Mouse (Mus musculus) lung, postnatal 0 days (tissue): ENCODE measurements around the gene Cep295nl. TPM values are rescaled to one million over a fixed set of nuclear protein-coding genes. Genes with fewer than 3 reads are reported as not detected.
"Not testable (repeated sequence)": the region's sequence is repeated elsewhere in the genome, so short reads cannot be mapped to it uniquely, and the experiment has no call there.

ENCODE experiments used
- ATAC-seq: fragments of 200-750 bp; cut with Nextera tagmentation; 2 replicates; pipeline ENCODE4 v1.8.0; 2017; ENCODE audit warnings: moderate library complexity
- DNase-seq: peaks from one replicate; pipeline ENCODE4 v3.0.0-alpha.2; 2016; ENCODE audit warnings: low spot score
- H3K27ac ChIP-seq: fragments of 300-500 bp; sonication (generic); 2 replicates; pipeline ENCODE4 v1.5.1; 2014; ENCODE audit warnings: antibody characterized with exemption, mild to moderate bottlenecking, low read length, mixed read lengths
- H3K27me3 ChIP-seq: fragments of 300-500 bp; sonication (generic); replicated peaks from 2 replicates; pipeline ENCODE4 v1.6.1; 2014; ENCODE audit warnings: low read length, mixed read lengths; ENCODE audit not compliant: insufficient read depth
- H3K36me3 ChIP-seq: fragments of 300-500 bp; sonication (generic); 2 replicates; pipeline ENCODE4 v1.6.1; 2014; ENCODE audit warnings: low read length, mixed read lengths; ENCODE audit not compliant: insufficient read depth
- H3K4me1 ChIP-seq: fragments of 300-500 bp; sonication (generic); 2 replicates; pipeline ENCODE4 v1.6.1; 2014; ENCODE audit warnings: antibody characterized with exemption, low read depth, low read length, mixed read lengths; ENCODE audit not compliant: insufficient read depth
- H3K4me2 ChIP-seq: fragments of 300-500 bp; sonication (generic); replicated peaks from 2 replicates; pipeline ENCODE4 v1.6.1; 2014; ENCODE audit warnings: low read depth, mild to moderate bottlenecking, low read length, moderate library complexity, mixed read lengths
- H3K4me3 ChIP-seq: fragments of 300-500 bp; sonication (generic); 2 replicates; pipeline ENCODE4 v1.5.1; 2014; ENCODE audit warnings: low read depth, low read length
- H3K9ac ChIP-seq: fragments of 300-500 bp; sonication (generic); replicated peaks from 2 replicates; pipeline ENCODE4 v1.6.1; 2014; ENCODE audit warnings: low read depth, mild to moderate bottlenecking
- H3K9me3 ChIP-seq: fragments of 300-500 bp; sonication (generic); 2 replicates; pipeline ENCODE4 v1.6.1; 2016; ENCODE audit warnings: low read length, mixed read lengths
- CTCF ChIP-seq: IDR thresholded peaks from 2 replicates; pipeline ENCODE4 v1.5.1; 2016; ENCODE audit warnings: antibody characterized with exemption, mild to moderate bottlenecking
- EP300 ChIP-seq: IDR thresholded peaks from 2 replicates; pipeline ENCODE4 v1.6.1; 2016; ENCODE audit warnings: antibody characterized with exemption, mild to moderate bottlenecking, control low read depth
- WGBS: fragments of 180-500 bp; shearing (Covaris S2); extraction: QIAGEN DNeasy Blood & Tissue Kit; methylation state at CpG from one replicate; pipeline ENCODE4 v1.1.7; 2014; 5-methylcytosine and 5-hydroxymethylcytosine counted together
- polyA plus RNA-seq: library from polyadenylated mRNA; unstranded; fragments of >200 nt; fragmentation: Nextera tagmentation; extraction: Ambion mirVana; gene quantifications from 2 replicates; pipeline ENCODE4 v1.2.1, GENCODE M21; 2015

Gene Cep295nl
- polyA plus RNA-seq = 0.44 and 0.88 TPM in 2 replicates

- H3K27ac ChIP-seq = no peak within 1 kb of the TSS
- H3K9ac ChIP-seq = no peak within 1 kb of the TSS
- TF ChIP-seq CTCF (no peak), EP300 (no peak)
- no peaks in the 10 kb centered on the region for H3K27me3 ChIP-seq
- H3K36me3 ChIP-seq = no peaks in the 10 kb centered on the region
- no peak within 1 kb of the TSS for H3K4me2 ChIP-seq
- DNase-seq = peak; percentile 33
- H3K4me3 ChIP-seq = no peak within 1 kb of the TSS
- ATAC-seq = no peak; the same call in 1 of the 2 replicates
- no peaks in the 10 kb centered on the region for H3K9me3 ChIP-seq
- WGBS = 20% methylated on average over 7 of the region's 7 CpGs
- no peaks in the 10 kb centered on the region for H3K4me1 ChIP-seq
Measured at GRCm38 (mm10) chr11:118342400-118342981, at the start of gene Cep295nl. Cep295nl (minus strand) TSS chr11:118342500.

GRCm38 (mm10) chr11:118387816-118388215 is 45.5 kb upstream of the Cep295nl start:
- not testable (repeated sequence) for H3K9ac ChIP-seq, H3K36me3 ChIP-seq, H3K4me2 ChIP-seq, ATAC-seq, H3K4me1 ChIP-seq, H3K27ac ChIP-seq, H3K4me3 ChIP-seq, H3K9me3 ChIP-seq, H3K27me3 ChIP-seq, DNase-seq
- WGBS = 89% methylated on average over 13 of the region's 13 CpGs

- H3K4me1 ChIP-seq = no peaks in the 10 kb centered on the region
- DNase-seq = peak; percentile 92
- H3K27me3 ChIP-seq = no peaks in the 10 kb centered on the region
- no peaks in the 10 kb centered on the region for H3K9me3 ChIP-seq
- WGBS = 41% methylated on average over 11 of the region's 11 CpGs
- no peak for TF ChIP-seq EP300
- TF ChIP-seq CTCF = peak; percentile 92
- H3K4me2 ChIP-seq = no peak overlapping the region
- H3K9ac ChIP-seq = no peak overlapping the region
- no peaks in the 10 kb centered on the region for H3K36me3 ChIP-seq
- H3K4me3 ChIP-seq = no peak overlapping the region
- H3K27ac ChIP-seq = no peak overlapping the region
- peak; percentile 88 for ATAC-seq
Measured at GRCm38 (mm10) chr11:118379251-118380009, 37.1 kb upstream of the Cep295nl start.

GRCm38 (mm10) chr11:118378656-118379055 is 36.4 kb upstream of the Cep295nl start:
- Histone ChIP-seq H3K4me1 (no peaks in the 10 kb centered on the region), H3K9ac (no peak overlapping the region), H3K9me3 (no peaks in the 10 kb centered on the region), H3K4me2 (no peak overlapping the region), H3K36me3 (no peaks in the 10 kb centered on the region), H3K27ac (no peak overlapping the region), H3K4me3 (no peak overlapping the region), H3K27me3 (no peaks in the 10 kb centered on the region)
- DNase-seq = no peak
- ATAC-seq = no peak
- WGBS = 80% methylated on average over 6 of the region's 6 CpGs
- TF ChIP-seq CTCF (no peak), EP300 (no peak)

GRCm38 (mm10) chr11:118376323-118376722 is 34.0 kb upstream of the Cep295nl start:
- not testable (repeated sequence) for H3K36me3 ChIP-seq, H3K4me3 ChIP-seq, H3K4me1 ChIP-seq, H3K9me3 ChIP-seq, DNase-seq, H3K9ac ChIP-seq, H3K4me2 ChIP-seq, ATAC-seq, H3K27ac ChIP-seq, H3K27me3 ChIP-seq

- H3K4me3 ChIP-seq = no peak overlapping the region
- H3K27ac ChIP-seq = no peak overlapping the region
- no peak overlapping the region for H3K4me2 ChIP-seq
- no peak overlapping the region for H3K9ac ChIP-seq
- no peak for TF ChIP-seq EP300
- no peak for TF ChIP-seq CTCF
- ATAC-seq (no peak), DNase-seq (no peak)
- H3K4me1 ChIP-seq = no peaks in the 10 kb centered on the region
- WGBS = 58% methylated on average over 5 of the region's 5 CpGs
- H3K36me3 ChIP-seq = no peaks in the 10 kb centered on the region
- no peaks in the 10 kb centered on the region for H3K9me3 ChIP-seq
- H3K27me3 ChIP-seq = no peaks in the 10 kb centered on the region
Measured at GRCm38 (mm10) chr11:118375881-118376280, 33.6 kb upstream of the Cep295nl start.
